Mouse (Mus musculus) liver, embryonic 15.5 days (tissue): ENCODE results near the gene Lhpp. TPM values are rescaled to one million over a fixed set of nuclear protein-coding genes. Genes with fewer than 3 reads are reported as not detected.

Experiments
- ATAC-seq: fragments of 200-750 bp; cut with Nextera tagmentation; 2 replicates; pipeline ENCODE4 v1.8.0; 2017; ENCODE audit warnings: moderate number of reproducible peaks, mild to moderate bottlenecking, moderate library complexity; ENCODE audit not compliant: insufficient read depth
- H3K27ac ChIP-seq: fragments of 300-500 bp; sonication (generic); replicated peaks from 2 replicates; pipeline ENCODE4 v1.5.1; 2015; ENCODE audit warnings: mild to moderate bottlenecking, inconsistent platforms
- H3K27me3 ChIP-seq: fragments of 300-500 bp; sonication (generic); 2 replicates; pipeline ENCODE4 v1.6.1; 2015; ENCODE audit warnings: mild to moderate bottlenecking, inconsistent platforms
- H3K36me3 ChIP-seq: fragments of 300-500 bp; sonication (generic); replicated peaks from 2 replicates; pipeline ENCODE4 v1.6.1; 2015; ENCODE audit warnings: moderate library complexity, mild to moderate bottlenecking, inconsistent platforms
- H3K4me1 ChIP-seq: fragments of 300-500 bp; sonication (generic); replicated peaks from 2 replicates; pipeline ENCODE4 v1.6.1; 2015; ENCODE audit warnings: inconsistent platforms
- H3K4me2 ChIP-seq: fragments of 300-500 bp; sonication (generic); 2 replicates; pipeline ENCODE4 v1.6.1; 2015; ENCODE audit warnings: moderate library complexity, mild to moderate bottlenecking, inconsistent platforms
- H3K4me3 ChIP-seq: fragments of 300-500 bp; sonication (generic); replicated peaks from 2 replicates; pipeline ENCODE4 v1.5.1; 2015; ENCODE audit warnings: mild to moderate bottlenecking, inconsistent platforms
- H3K9ac ChIP-seq: fragments of 300-500 bp; sonication (generic); 2 replicates; pipeline ENCODE4 v1.6.1; 2015; ENCODE audit warnings: moderate library complexity, mild to moderate bottlenecking, inconsistent platforms
- H3K9me3 ChIP-seq: fragments of 300-500 bp; sonication (generic); replicated peaks from 2 replicates; pipeline ENCODE4 v1.6.1; 2016; ENCODE audit warnings: inconsistent platforms
- WGBS: fragments of 180-500 bp; shearing (Covaris S2); methylation state at CpG from one replicate; pipeline ENCODE4 v1.1.7; 2015; ENCODE audit warnings: mixed read lengths; ENCODE audit not compliant: insufficient replicate concordance; 5-methylcytosine and 5-hydroxymethylcytosine counted together
- polyA plus RNA-seq: library from polyadenylated mRNA; unstranded; fragments of >200 nt; fragmentation: Nextera tagmentation; extraction: Ambion mirVana; gene quantifications from 2 replicates; pipeline ENCODE4 v1.2.1, GENCODE M21; 2015

The Lhpp gene
- polyA plus RNA-seq, 1 experiment from 2014 or later, result 4.8 TPM

GRCm38 (mm10) chr7:132747096-132747495 is 136.7 kb downstream of the Lhpp start:
- H3K9me3 ChIP-seq, result no peaks in the 10 kb centered on the region
- no peak overlapping the region for H3K4me3 ChIP-seq
- H3K9ac ChIP-seq, result no peak overlapping the region
- no peak overlapping the region for H3K4me2 ChIP-seq
- H3K27ac ChIP-seq, result no peak overlapping the region
- peaks cover 79% of the 10 kb centered on the region for H3K36me3 ChIP-seq
- 82% methylated on average over 6 of the region's 6 CpGs for WGBS
- ATAC-seq, result no peak
- H3K27me3 ChIP-seq, result no peaks in the 10 kb centered on the region
- peaks cover 32% of the 10 kb centered on the region for H3K4me1 ChIP-seq

- Histone ChIP-seq H3K4me1 (peaks cover 28% of the 10 kb centered on the region), H3K4me3 (no peak overlapping the region), H3K4me2 (no peak overlapping the region), H3K9me3 (no peaks in the 10 kb centered on the region), H3K36me3 (peaks cover 79% of the 10 kb centered on the region), H3K9ac (no peak overlapping the region), H3K27me3 (no peaks in the 10 kb centered on the region), H3K27ac (no peak overlapping the region)
- 0 out of 2 replicates have a peak, but pooled peaks have one; percentile 14 for ATAC-seq
- 75% methylated on average over 3 of the region's 3 CpGs for WGBS
Observed at GRCm38 (mm10) chr7:132748076-132748769, 137.8 kb downstream of the Lhpp start.

- no peak overlapping the region for H3K27ac ChIP-seq
- no peaks in the 10 kb centered on the region for H3K9me3 ChIP-seq
- no peak overlapping the region for H3K4me2 ChIP-seq
- 90% methylated on average over 11 of the region's 11 CpGs for WGBS
- H3K36me3 ChIP-seq, result peaks cover 90% of the 10 kb centered on the region
- no peak overlapping the region for H3K9ac ChIP-seq
- H3K4me3 ChIP-seq, result no peak overlapping the region
- no peaks in the 10 kb centered on the region for H3K27me3 ChIP-seq
- H3K4me1 ChIP-seq, result peaks cover 39% of the 10 kb centered on the region
- no peak for ATAC-seq
Observed at GRCm38 (mm10) chr7:132749504-132749903, 139.1 kb downstream of the Lhpp start.

DNA sequence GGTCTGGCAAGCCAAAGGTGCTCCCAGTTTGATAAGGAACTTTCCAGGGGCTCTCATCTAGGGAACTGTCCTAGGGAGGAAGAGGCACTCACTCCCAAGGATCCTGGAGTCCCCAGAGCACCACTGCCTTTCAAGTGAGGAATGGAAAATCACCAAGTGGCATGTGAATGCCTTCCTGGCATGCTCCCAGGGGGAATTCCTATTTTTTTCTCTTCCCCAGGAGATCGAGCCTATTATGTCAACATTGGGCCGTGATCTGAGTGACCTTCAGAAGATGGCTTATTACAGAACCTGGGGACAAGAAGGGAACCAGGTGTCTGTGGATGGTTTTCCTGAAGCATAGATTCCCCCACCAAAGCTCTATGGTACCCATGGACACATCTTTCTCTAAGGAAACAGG is 141.3 kb downstream of the Lhpp start:
- no peak for ATAC-seq
- no peak overlapping the region for H3K27ac ChIP-seq
- H3K4me1 ChIP-seq, result peaks cover 53% of the 10 kb centered on the region
- H3K4me3 ChIP-seq, result no peak overlapping the region
- H3K27me3 ChIP-seq, result no peaks in the 10 kb centered on the region
- H3K36me3 ChIP-seq, result peaks cover 98% of the 10 kb centered on the region
- no peaks in the 10 kb centered on the region for H3K9me3 ChIP-seq
- no peak overlapping the region for H3K4me2 ChIP-seq
- H3K9ac ChIP-seq, result no peak overlapping the region
- WGBS, result 78% methylated on average over 2 of the region's 2 CpGs

DNA sequence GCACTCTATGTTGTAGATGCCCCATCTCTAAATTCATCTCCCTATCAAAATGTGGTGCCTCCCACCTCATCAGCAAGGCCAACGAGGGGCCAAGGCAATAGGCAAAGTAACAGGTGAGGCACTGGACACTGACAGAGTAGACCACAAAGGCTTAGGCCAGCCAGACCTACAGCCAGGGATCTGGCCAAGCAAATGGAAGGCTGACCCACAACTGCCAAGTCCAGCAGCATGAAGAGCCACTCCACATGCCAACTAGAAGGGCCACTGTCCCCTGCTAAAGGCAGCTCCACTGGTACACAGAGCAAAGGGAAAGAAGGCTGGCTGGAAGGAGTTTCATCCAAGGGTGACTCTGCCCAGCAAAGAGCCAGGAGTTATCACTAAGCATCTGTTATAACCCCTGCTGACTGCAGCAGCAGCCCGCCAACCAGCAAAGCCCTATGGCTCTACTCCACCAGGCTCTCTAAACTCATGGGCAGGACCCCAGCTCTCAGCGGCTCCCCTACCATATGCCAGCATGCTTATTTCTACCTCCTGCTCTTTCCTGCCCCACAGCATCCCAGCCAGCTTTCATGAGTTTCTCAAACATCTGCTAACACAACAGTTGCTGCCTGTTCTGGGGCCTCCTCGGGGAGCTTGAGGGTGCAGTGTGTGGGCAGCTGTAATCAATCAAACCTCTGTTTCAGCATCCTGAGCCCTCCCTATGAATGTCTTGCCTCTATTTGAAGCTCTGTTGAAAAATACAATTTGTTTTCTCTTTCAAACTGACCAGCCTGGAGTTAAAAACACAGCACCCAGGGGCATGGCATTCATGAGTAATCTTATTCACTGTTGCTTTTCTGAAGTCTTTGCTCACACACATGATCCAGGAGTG is 143.3 kb downstream of the Lhpp start:
- peak; percentile 25; the same call in 1 of the 2 replicates for ATAC-seq
- Histone ChIP-seq H3K27ac (no peak overlapping the region), H3K27me3 (no peaks in the 10 kb centered on the region), H3K4me2 (no peak overlapping the region), H3K36me3 (peaks cover 98% of the 10 kb centered on the region), H3K4me1 (peaks cover 56% of the 10 kb centered on the region), H3K4me3 (no peak overlapping the region), H3K9ac (no peak overlapping the region), H3K9me3 (no peaks in the 10 kb centered on the region)
- WGBS, result 59% methylated on average over 4 of the region's 4 CpGs

DNA sequence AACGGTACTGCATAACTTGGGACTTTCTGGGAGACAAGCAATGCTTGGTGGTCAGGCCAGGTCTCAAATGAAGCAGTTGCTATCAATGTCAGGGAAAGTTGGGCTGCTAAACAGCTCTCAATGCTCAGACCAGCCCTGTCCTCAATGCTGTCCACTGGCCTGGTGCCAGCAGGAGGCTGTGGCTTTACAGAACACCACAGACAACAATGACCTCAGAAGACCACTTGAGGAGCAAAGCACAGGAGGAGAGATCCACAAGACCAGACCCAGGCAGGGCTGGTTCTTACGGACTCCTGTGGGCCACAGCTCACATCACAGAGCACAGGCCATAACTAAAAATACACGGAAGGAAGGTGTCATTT is 143.9 kb downstream of the Lhpp start:
- peaks cover 99% of the 10 kb centered on the region for H3K36me3 ChIP-seq
- H3K27ac ChIP-seq, result no peak overlapping the region
- H3K4me3 ChIP-seq, result no peak overlapping the region
- WGBS, result 69% methylated on average over 3 of the region's 3 CpGs
- no peaks in the 10 kb centered on the region for H3K9me3 ChIP-seq
- no peak for ATAC-seq
- H3K27me3 ChIP-seq, result no peaks in the 10 kb centered on the region
- H3K4me1 ChIP-seq, result peaks cover 53% of the 10 kb centered on the region
- H3K9ac ChIP-seq, result no peak overlapping the region
- no peak overlapping the region for H3K4me2 ChIP-seq

Other genes starting within 250 kb of the Lhpp start
- gene Oat, start 34.2 kb upstream of the Lhpp start, polyA plus RNA-seq, result 57.2 and 57.6 TPM in 2 replicates
- not detected in 2 replicates for gene Nkx1-2, start 11.0 kb upstream of the Lhpp start, polyA plus RNA-seq
- gene Fam53b, start 203.2 kb downstream of the Lhpp start, polyA plus RNA-seq, result 25.5 and 28.0 TPM in 2 replicates
- gene Eef1akmt2, start 242.0 kb downstream of the Lhpp start, polyA plus RNA-seq, result 15.6 and 17.2 TPM in 2 replicates
- gene Abraxas2, start 248.6 kb downstream of the Lhpp start, polyA plus RNA-seq, result 11.9 and 13.9 TPM in 2 replicates